Mouse (Mus musculus): ENCODE measurements at regions not wholly inside any gene's neighbourhood (a gene's known extent, or its start where the extent isn't known, plus 50 kb on each side); places are given as distances from the start of the nearest gene placed in this dataset.
"Not testable (repeated sequence)": the region's sequence is repeated elsewhere in the genome, so short reads cannot be mapped to it uniquely, and the experiment has no call there.

GRCm38 (mm10) chr14:108828668-108829067, 85.3 kb downstream of the Slitrk1 start:
- peak in 1 of 2 experiments; percentile 7 for DNase-seq (ENCODE audit: low spot score in 2 of 2)
- intact Hi-C loops (cut with DNase I) = no loop called here

- intact Hi-C loops (cut with DNase I) = no loop called here
- peak in 1 of 2 experiments; percentile 20 for DNase-seq (ENCODE audit: low spot score in 2 of 2)
These were observed 92.4 kb downstream of the Slitrk1 start for GRCm38 (mm10) chr14:108821539-108821938.

GRCm38 (mm10) chr14:108819370-108819769, 94.6 kb downstream of the Slitrk1 start:
- intact Hi-C loops (cut with DNase I) = no loop called here
- DNase-seq (ENCODE audit: low spot score in 2 of 2) = no peak

- DNase-seq (ENCODE audit: low spot score in 2 of 2) = peak; percentile 45 to 80
- intact Hi-C loops (cut with DNase I) = loop anchor here (10.0 kb wide), 1 partner anchor 109 kb away; the partner anchor contains the start of gene Slitrk1
These were observed 108.5 kb downstream of the Slitrk1 start for GRCm38 (mm10) chr14:108805394-108805982.

- no peak for DNase-seq (ENCODE audit: low spot score in 2 of 2)
- intact Hi-C loops (cut with DNase I) = no loop called here
These were observed 115.1 kb downstream of the Slitrk1 start for GRCm38 (mm10) chr14:108798884-108799283.

- no peak for DNase-seq (ENCODE audit: low spot score in 2 of 2)
- intact Hi-C loops (cut with DNase I) = no loop called here
These were observed 121.5 kb downstream of the Slitrk1 start for GRCm38 (mm10) chr14:108792445-108792844.

- peak; percentile 73 to 75 for DNase-seq (ENCODE audit: low spot score in 2 of 2)
- intact Hi-C loops (cut with DNase I) = no loop called here
These were observed 122.7 kb downstream of the Slitrk1 start for GRCm38 (mm10) chr14:108791296-108791695.

- intact Hi-C loops (cut with DNase I) = no loop called here
- no peak for DNase-seq (ENCODE audit: low spot score in 2 of 2)
These were observed 165.2 kb downstream of the Slitrk1 start for GRCm38 (mm10) chr14:108748730-108749129.

- DNase-seq (ENCODE audit: low spot score in 2 of 2) = no peak
- intact Hi-C loops (cut with DNase I) = no loop called here
These were observed 202.1 kb downstream of the Slitrk1 start for GRCm38 (mm10) chr14:108711811-108712210.

- intact Hi-C loops (cut with DNase I) = no loop called here
- no peak for DNase-seq (ENCODE audit: low spot score in 2 of 2)
These were observed 204.8 kb downstream of the Slitrk1 start for GRCm38 (mm10) chr14:108709101-108709631.

GRCm38 (mm10) chr14:108704662-108705061, 209.3 kb downstream of the Slitrk1 start:
- DNase-seq (ENCODE audit: low spot score in 2 of 2) = not testable (repeated sequence)
- intact Hi-C loops (cut with DNase I) = loop anchor here (5.0 kb wide), 1 partner anchor 208 kb away; the partner anchor contains the start of gene Slitrk1

- DNase-seq (ENCODE audit: low spot score in 2 of 2) = no peak
- intact Hi-C loops (cut with DNase I) = no loop called here
These were observed 249.1 kb downstream of the Slitrk1 start for GRCm38 (mm10) chr14:108664864-108665263.

- no peak for DNase-seq (ENCODE audit: low spot score in 2 of 2)
- intact Hi-C loops (cut with DNase I) = no loop called here
These were observed 275.7 kb downstream of the Slitrk1 start for GRCm38 (mm10) chr14:108638291-108638690.

GRCm38 (mm10) chr14:108635266-108635665, 278.7 kb downstream of the Slitrk1 start:
- DNase-seq (ENCODE audit: low spot score in 2 of 2) = no peak
- intact Hi-C loops (cut with DNase I) = no loop called here

GRCm38 (mm10) chr14:108610028-108610427, 303.9 kb downstream of the Slitrk1 start:
- DNase-seq (ENCODE audit: low spot score in 2 of 2) = peak in 1 of 2 experiments; percentile 5

More at GRCm38 (mm10) chr14:108610028-108610427, 303.9 kb downstream of the Slitrk1 start:
- intact Hi-C loops (cut with DNase I) = no loop called here

All from left cerebral cortex, postnatal 14 days (tissue).